Mouse (Mus musculus) C2C12 (cell line): Measurements from ENCODE around the gene Zfp248. TPM values are rescaled to one million over a fixed set of nuclear protein-coding genes. Genes with fewer than 3 reads are reported as not detected.

ENCODE experiments used
- H3K27me3 ChIP-seq: one replicate; pipeline ENCODE4 v1.6.1; 2011; ENCODE audit not compliant: control insufficient read depth, insufficient read depth, insufficient read length
- H3K36me3 ChIP-seq: one replicate; pipeline ENCODE4 v1.6.1; 2011; ENCODE audit not compliant: control insufficient read depth, insufficient read depth
- H3K4me3 ChIP-seq: one replicate; pipeline ENCODE4 v1.5.1; 2011; ENCODE audit warnings: mild to moderate bottlenecking, control low read depth; ENCODE audit not compliant: poor library complexity, insufficient read depth, severe bottlenecking
- H3K79me2 ChIP-seq: one replicate; pipeline ENCODE4 v1.6.1; 2011; ENCODE audit not compliant: control insufficient read depth, insufficient read depth
- H3K79me3 ChIP-seq: one replicate; pipeline ENCODE4 v1.6.1; 2011; ENCODE audit warnings: low read depth, control low read depth
- H3ac ChIP-seq: one replicate; pipeline ENCODE3; 2011; ENCODE audit warnings: low read depth; ENCODE audit not compliant: control insufficient read depth, insufficient read length
- CEBPB ChIP-seq: IDR thresholded peaks from one replicate; pipeline ENCODE4 v1.6.1; 2011; ENCODE audit warnings: low read depth, mild to moderate bottlenecking, control low read depth, moderate library complexity
- CTCF ChIP-seq: IDR thresholded peaks from one replicate; pipeline ENCODE4 v1.5.1; 2011; ENCODE audit not compliant: control insufficient read depth, insufficient read depth, insufficient read length
- FOSL1 ChIP-seq: IDR thresholded peaks from one replicate; pipeline ENCODE4 v1.8.0; 2011; ENCODE audit warnings: mild to moderate bottlenecking, low read length; ENCODE audit not compliant: poor library complexity, insufficient read depth, severe bottlenecking
- MAX ChIP-seq: IDR thresholded peaks from one replicate; pipeline ENCODE4 v1.6.1; 2011; ENCODE audit warnings: mild to moderate bottlenecking, control low read depth
- MYOD1 ChIP-seq: IDR thresholded peaks from one replicate; pipeline ENCODE4 v1.6.1; 2011; ENCODE audit warnings: low read depth; ENCODE audit not compliant: control insufficient read depth, insufficient read length
- MYOG ChIP-seq: IDR thresholded peaks from one replicate; pipeline ENCODE4 v1.6.1; 2011; ENCODE audit not compliant: control insufficient read depth, insufficient read length; ENCODE audit errors: extremely low read depth
- USF1 ChIP-seq: IDR thresholded peaks from one replicate; pipeline ENCODE4 v1.6.1; 2011; ENCODE audit warnings: low read depth, mild to moderate bottlenecking, control low read depth, moderate library complexity
- polyA plus RNA-seq: library from polyadenylated mRNA; unstranded; fragments of >200 nt; fragmentation: generic; extraction: Trizol; gene quantifications from one replicate; pipeline ENCODE4 v1.2.1, GENCODE M21; 2012; ENCODE audit warnings: missing spikeins

Zfp248 gene
- polyA plus RNA-seq, 1 experiment, result 1.2 TPM

- TF ChIP-seq MYOD1 (no peak), CEBPB (no peak), CTCF (no peak), MYOG (no peak), FOSL1 (no peak), USF1 (no peak), MAX (no peak)
- H3K27me3 ChIP-seq, result no peaks in the 10 kb centered on the region
- H3ac ChIP-seq, result no peak overlapping the region
- H3K79me3 ChIP-seq, result no peaks in the 10 kb centered on the region
- H3K79me2 ChIP-seq, result no peaks in the 10 kb centered on the region
- H3K36me3 ChIP-seq, result peaks cover 44% of the 10 kb centered on the region
- H3K4me3 ChIP-seq, result no peak overlapping the region
Observed at GRCm38 (mm10) chr6:118462069-118462705, 6.9 kb upstream of the Zfp248 start.

- H3ac ChIP-seq, result no peak overlapping the region
- H3K79me3 ChIP-seq, result no peaks in the 10 kb centered on the region
- TF ChIP-seq MAX (no peak), USF1 (no peak)
- H3K4me3 ChIP-seq, result no peak overlapping the region
- peaks cover 12% of the 10 kb centered on the region for H3K79me2 ChIP-seq
- peaks cover 10% of the 10 kb centered on the region for H3K36me3 ChIP-seq
- H3K27me3 ChIP-seq, result no peaks in the 10 kb centered on the region
Observed at GRCm38 (mm10) chr6:118457726-118458125, 2.4 kb upstream of the Zfp248 start.

- TF ChIP-seq MAX, result no peak
- TF ChIP-seq MYOD1, result no peak
- TF ChIP-seq CEBPB, result no peak
- TF ChIP-seq MYOG, result no peak
- no peak for TF ChIP-seq USF1
- no peak for TF ChIP-seq FOSL1
- TF ChIP-seq CTCF, result no peak
- Histone ChIP-seq H3K79me2 (peaks cover 12% of the 10 kb centered on the region), H3K79me3 (peaks cover 2% of the 10 kb centered on the region), H3ac (peak overlapping the region; percentile 22), H3K27me3 (no peaks in the 10 kb centered on the region), H3K36me3 (peaks cover 6% of the 10 kb centered on the region), H3K4me3 (peak overlapping the region; percentile 83)
Observed at GRCm38 (mm10) chr6:118454452-118454851, 876 bp downstream of the Zfp248 start.

GRCm38 (mm10) chr6:118431502-118431901 is 23.8 kb downstream of the Zfp248 start:
- TF ChIP-seq MYOD1 (no peak), MAX (no peak), CEBPB (no peak), MYOG (no peak), USF1 (no peak), CTCF (no peak), FOSL1 (no peak)
- no peaks in the 10 kb centered on the region for H3K27me3 ChIP-seq
- peaks cover 43% of the 10 kb centered on the region for H3K36me3 ChIP-seq
- no peaks in the 10 kb centered on the region for H3K79me3 ChIP-seq
- H3ac ChIP-seq, result no peak overlapping the region
- no peaks in the 10 kb centered on the region for H3K79me2 ChIP-seq
- no peak overlapping the region for H3K4me3 ChIP-seq

GRCm38 (mm10) chr6:118426666-118427065 is 28.7 kb downstream of the Zfp248 start:
- no peaks in the 10 kb centered on the region for H3K27me3 ChIP-seq
- no peak overlapping the region for H3K4me3 ChIP-seq
- no peaks in the 10 kb centered on the region for H3K79me2 ChIP-seq
- no peaks in the 10 kb centered on the region for H3K79me3 ChIP-seq
- TF ChIP-seq CTCF (no peak), MYOD1 (no peak), USF1 (no peak), FOSL1 (no peak), MYOG (no peak), CEBPB (no peak), MAX (no peak)
- peaks cover 32% of the 10 kb centered on the region for H3K36me3 ChIP-seq
- H3ac ChIP-seq, result no peak overlapping the region
